Mouse (Mus musculus) ES-E14 (cell line): Measurements from ENCODE around the gene Unc5b.

Experiments used
- MAFK ChIP-seq: IDR thresholded peaks from 2 replicates; pipeline ENCODE4 v1.6.1; 2014; ENCODE audit warnings: mild to moderate bottlenecking, low read depth, low read length, inconsistent platforms; ENCODE audit not compliant: insufficient read depth
- ZC3H11A ChIP-seq: IDR thresholded peaks from 2 replicates; pipeline ENCODE4 v1.6.1; 2012; ENCODE audit warnings: low read depth, mild to moderate bottlenecking, inconsistent platforms, low read length, borderline replicate concordance
- ZNF384 ChIP-seq: IDR thresholded peaks from 2 replicates; pipeline ENCODE4 v1.6.1; 2012; ENCODE audit warnings: low read depth, low read length, inconsistent platforms

DNA sequence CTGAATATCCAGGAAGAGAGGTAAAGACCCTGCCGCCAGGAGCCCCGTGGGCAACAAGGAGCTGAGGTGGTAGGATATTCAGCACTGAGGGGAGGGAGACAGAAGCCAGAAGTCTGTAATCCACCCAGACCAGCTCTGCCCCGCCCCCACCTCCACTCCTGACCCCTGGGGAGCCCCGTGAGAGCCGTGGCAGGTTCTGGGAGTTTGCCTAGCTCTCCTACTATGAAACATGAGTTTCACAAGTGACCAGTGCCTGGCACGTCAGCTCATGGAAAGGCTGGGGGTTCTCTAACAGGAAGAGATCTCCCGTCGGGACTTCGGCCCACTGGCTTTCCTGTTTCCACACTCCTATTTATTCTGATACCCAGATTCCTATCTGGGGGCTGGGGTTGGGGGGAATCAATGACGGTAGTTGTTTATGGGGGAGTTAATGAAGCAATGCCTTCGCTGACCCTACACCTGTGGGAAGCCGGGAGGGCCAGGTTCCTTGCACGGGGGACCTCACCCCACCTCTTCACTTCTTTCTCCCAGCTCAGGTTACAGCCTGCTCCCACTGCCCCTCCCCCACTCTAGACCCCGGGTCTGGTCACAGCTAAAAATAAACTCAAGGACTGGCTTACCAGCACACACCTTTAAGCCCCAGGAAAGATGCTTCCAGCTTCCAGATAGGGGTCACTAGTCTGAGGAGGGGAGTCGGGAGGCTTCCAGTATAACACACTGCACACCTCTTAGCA lies 19.4 kb downstream of the Unc5b start:
- TF ChIP-seq ZC3H11A (no peak), ZNF384 (no peak), MAFK (no peak)
